Mouse (Mus musculus): Measurements from ENCODE around the gene 3110082I17Rik. TPM values are rescaled to one million over a fixed set of nuclear protein-coding genes. Genes with fewer than 3 reads are reported as not detected.

3110082I17Rik gene
- total RNA-seq, 2 experiments from 2014 or later = 9.9 to 10.0 TPM

DNA sequence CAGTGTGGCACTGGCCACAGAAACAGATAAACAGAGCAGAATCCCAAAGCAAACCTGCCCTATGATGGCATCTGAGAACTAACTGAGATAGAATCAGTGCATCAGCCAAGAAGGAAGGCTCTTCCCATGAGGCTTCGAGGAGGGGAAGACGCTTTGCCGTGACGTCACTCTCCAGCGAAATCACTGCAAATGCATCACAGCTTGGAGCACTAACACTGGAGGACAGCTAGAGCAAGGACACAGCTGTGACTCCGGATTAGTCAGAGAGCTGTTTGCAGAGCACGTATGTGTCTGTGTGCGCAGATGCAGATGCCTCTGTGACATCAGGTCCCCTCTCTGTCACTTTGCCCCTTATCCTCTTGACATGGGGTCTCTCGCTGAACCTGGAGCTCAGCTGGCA is 148.5 kb downstream of the 3110082I17Rik start:
- DNase-seq = no peak
- intact Hi-C loops (cut with DNase I) = no loop called here

GRCm38 (mm10) chr5:139310477-139310876 is 149.8 kb downstream of the 3110082I17Rik start:
- intact Hi-C loops (cut with DNase I) = no loop called here
- no peak for DNase-seq

GRCm38 (mm10) chr5:139309946-139310345 is 150.4 kb downstream of the 3110082I17Rik start:
- DNase-seq = no peak
- intact Hi-C loops (cut with DNase I) = no loop called here

Small RNA genes within 50 kb of the gene (microRNA-seq; reads per million reads assigned to microRNA genes)
- gene Mir339 = 272 to 574 reads per million in 2 experiments

Other genes starting within 250 kb of the 3110082I17Rik start
- gene Get4, start 208.2 kb downstream of the 3110082I17Rik start, total RNA-seq (2021) = 10 to 100 TPM; 57.6 to 59.4 TPM
- 1 to 10 TPM; 1.6 to 1.8 TPM for gene Adap1, start 134.9 kb downstream of the 3110082I17Rik start, total RNA-seq (2021)
- 10 to 100 TPM; 88.8 to 96.4 TPM for gene Cox19, start 109.1 kb downstream of the 3110082I17Rik start, total RNA-seq (2021)
- gene Cyp2w1, start 107.9 kb downstream of the 3110082I17Rik start, total RNA-seq (2021) = not detected
- gene Gpr146, start 82.8 kb downstream of the 3110082I17Rik start, total RNA-seq (2021) = 10 to 100 TPM; 33.7 to 37.2 TPM
- gene C130050O18Rik, start 55.2 kb downstream of the 3110082I17Rik start, total RNA-seq (2021) = under 1 TPM; 0.74 to 0.93 TPM
- gene Gper1, start 37.4 kb downstream of the 3110082I17Rik start, total RNA-seq (2021) = 1 to 10 TPM; 2.5 to 2.6 TPM
- 10 to 100 TPM; 20.6 to 21.5 TPM for gene Zfand2a, start 24.0 kb upstream of the 3110082I17Rik start, total RNA-seq (2021)
- gene Uncx, start 83.0 kb upstream of the 3110082I17Rik start, total RNA-seq (2021) = not detected